Mouse (Mus musculus) megakaryocyte, embryonic 14.5 days (primary cell): ENCODE measurements around the gene Fads3.

ENCODE experiments used
- FLI1 ChIP-seq: IDR thresholded peaks from 2 replicates; pipeline ENCODE4 v1.6.1; 2012; ENCODE audit warnings: low read length, inconsistent platforms, mixed read lengths
- GATA1 ChIP-seq: IDR thresholded peaks from 3 replicates; pipeline ENCODE4 v1.6.1; 2012; ENCODE audit warnings: mixed read lengths, low read length, inconsistent platforms, borderline replicate concordance

GRCm38 (mm10) chr19:10066502-10066901 is 25.1 kb downstream of the Fads3 start:
- TF ChIP-seq GATA1 (no peak), FLI1 (no peak)
